Mouse (Mus musculus) embryo, embryonic 10.5 days (tissue): ENCODE measurements around the gene Rsph1.
A peak's percentile ranks its signal among the peaks of the same experiment; 100 is the strongest.

Experiments used
- DNase-seq: peaks from one replicate; pipeline ENCODE4 v3.0.0-alpha.2; 2015; ENCODE audit warnings: low spot score

Gene Rsph1

DNA sequence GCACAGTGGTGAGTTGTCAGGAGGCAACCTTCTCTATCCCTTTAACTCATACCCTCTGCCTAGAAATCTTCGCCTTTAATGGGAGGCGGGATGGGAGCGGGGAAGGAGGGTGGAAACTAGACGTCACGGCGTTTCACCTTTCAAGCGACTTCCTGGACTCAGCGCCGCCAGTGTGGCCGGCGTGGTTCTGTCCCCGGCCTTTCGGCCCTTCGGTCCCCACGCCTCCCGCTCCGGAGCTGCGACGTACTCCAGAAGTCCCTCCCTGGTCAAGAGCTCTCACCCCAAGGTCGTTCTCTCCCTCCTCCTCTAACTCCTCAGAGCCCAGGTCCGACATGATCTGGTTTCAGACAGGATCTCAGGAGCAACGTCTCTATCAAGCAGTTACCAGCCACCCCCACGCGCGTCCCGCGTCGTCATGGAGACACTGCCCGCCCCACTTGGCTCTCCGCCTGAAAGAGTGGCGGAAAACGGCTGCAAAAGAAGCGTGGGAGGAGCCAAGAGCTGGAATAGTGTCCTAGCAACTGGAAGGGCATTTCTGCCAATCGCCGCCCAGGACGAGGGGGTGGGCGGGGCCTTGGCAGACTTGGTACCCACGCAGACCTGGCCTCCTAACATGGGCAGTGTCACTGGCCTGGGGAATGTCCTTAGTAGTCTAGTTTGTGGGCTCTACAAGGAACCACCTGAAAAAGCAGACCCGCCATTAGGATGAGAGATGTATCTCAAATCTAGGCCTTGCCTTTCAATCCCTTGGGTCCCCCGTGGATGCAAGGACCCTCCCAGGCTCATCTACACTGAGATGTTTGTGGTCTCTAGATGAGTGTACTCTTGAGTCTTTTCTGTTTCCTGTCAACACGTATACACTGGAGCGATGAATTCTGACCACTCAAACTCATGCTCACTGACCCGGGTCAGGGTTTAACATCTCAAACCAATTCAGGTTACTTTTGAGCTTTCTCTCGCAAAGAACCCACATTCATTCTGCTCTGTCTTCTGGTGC, at the start of gene Rsph1:
Gene Rsph1 (minus strand): TSS at position 462 of the 997 bp plus-strand sequence.
- DNase-seq = peak; percentile 90

DNA sequence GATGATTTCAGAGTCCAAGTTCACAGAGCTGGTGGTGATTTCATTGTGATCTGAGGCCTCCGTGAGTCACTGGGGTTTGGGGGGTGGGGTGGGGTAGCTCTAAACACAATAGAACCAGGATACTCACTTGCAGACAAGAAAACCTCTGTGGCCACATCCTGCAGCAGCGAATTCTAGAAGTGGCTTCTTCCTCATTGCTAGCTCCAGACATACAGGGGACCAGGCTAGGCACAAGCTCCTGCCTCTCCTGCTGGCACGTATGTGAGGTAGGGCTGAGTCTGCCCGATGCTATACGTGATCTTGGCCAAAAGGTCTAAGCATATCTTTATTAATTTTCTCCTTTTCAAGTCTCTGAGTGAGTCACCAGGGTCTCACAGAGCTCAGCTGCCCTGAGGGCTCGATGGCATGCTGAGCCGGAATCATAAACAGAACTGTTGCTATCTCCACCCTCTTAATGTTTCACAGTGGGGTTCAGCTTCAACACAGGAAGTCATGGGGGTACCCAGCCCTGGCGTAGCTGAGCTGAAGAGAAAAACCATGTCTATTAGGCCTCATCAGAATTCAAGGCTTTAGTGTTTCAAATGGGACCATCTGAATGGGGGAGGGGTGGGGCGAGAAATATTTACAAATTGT, 49.2 kb upstream of the Rsph1 start:
- DNase-seq = no peak

DNA sequence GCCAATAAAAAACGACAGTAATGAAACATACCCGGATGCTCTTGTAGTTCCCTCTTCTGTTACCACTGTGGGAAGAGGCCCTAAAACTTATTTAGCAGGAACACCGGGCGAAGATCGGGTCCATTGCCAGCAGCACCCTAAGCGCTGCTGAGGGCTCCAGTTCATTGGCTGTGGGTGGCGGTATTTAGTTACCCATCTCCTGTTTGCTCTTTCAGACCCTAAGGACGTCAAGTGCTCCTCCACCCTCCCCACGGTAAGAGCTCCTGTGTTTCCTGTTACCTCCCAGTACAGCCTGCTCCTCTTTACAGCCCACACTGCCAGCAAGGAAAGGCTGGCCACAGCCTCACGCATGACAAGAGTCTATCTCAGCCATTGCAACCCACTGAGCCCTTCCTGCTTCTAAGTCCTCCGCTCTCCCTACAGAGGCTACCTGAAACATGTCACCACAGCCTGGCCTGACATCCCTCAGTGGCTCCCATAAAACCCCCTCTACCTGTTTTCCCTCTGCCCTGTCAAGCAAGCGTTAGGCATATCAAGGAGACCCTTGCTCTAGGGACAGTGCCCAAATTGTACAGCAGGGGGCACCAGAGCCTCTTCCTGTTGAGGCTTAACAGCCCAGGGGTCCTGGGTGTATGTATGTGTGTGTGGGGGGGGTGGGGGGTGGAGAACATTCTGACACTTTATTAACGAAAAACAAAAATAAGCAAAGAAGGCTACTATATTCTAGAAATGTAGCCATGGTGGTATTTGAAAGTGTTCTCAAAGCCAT, 48.5 kb upstream of the Rsph1 start:
- peak; percentile 76 for DNase-seq

DNA sequence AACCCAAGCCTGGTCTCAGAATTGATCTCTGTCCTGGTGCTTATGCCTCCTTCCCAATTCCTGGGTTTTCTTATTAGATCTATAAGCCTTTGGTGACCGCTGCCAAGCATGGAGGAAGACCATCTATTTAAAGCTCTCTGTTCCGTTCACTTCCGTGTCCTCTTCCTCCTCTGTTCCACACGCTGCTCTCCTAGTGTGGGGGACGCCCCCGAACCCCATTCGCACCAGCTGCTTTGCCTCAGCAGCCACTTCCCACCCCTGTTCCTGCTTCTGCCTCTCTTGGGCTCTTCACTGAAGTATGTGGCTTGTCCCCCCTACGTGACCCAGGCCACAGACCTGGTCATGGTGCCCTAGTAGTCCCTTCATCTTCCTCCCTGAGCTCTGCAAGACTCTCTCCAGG, 47.0 kb upstream of the Rsph1 start:
- DNase-seq = no peak

DNA sequence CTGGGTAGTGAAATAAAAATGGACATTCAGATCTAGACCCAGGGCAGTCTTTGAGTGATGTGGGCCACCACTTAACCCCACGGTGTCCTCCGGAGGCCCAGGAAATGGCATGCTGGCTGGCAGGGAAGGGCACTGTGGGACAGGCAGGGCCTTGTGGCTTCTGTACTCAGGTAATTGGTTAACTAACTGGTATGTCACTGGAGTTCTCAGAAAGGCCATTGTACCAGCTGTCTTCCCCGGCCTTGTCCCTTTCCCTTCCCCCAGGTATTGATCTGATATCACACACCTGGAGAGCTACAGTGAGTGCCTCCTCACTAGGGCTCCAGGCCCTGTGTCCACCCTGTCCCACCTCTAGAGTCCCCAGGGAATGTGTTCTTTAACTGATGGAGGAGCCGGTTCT, 46.2 kb upstream of the Rsph1 start:
- no peak for DNase-seq

DNA sequence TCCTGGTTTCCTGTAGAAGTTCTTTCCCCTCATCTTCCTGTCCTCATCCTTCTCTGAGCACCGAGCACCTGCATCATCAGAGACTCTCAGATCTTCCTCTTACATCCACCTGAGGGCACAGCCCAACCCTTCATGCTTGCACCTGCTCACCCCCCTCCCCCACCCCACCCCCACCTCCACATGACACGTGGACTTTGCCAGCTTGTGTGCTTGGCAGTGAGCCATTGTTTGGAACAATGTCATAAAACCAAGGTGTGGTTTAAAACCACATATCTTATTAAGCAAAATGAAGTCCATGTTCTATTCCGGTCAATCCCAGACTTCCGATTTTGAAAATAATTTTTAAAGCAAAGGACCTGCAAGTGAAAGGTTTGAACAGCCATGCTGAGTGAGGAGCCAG, 45.3 kb upstream of the Rsph1 start:
- DNase-seq = no peak

DNA sequence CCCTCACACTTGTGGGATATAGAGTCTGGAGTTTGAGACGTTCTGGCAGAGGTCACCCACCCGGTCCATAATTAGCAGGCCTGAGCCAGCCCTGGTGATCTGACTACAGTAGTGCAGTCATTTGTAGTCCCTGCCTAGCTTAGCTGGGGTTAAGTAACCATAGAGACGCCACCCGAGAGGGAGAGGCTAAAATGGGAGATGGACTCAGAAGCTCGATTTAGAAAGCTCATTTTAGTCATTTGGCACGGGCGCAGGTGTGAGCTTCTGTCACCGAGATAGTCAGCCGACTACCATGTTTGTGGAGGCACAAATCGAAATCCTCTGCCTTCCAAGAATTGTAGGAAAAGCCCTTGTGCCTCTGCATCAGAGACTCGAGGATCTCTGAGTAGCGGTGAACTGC, 44.2 kb upstream of the Rsph1 start:
- DNase-seq = no peak

DNA sequence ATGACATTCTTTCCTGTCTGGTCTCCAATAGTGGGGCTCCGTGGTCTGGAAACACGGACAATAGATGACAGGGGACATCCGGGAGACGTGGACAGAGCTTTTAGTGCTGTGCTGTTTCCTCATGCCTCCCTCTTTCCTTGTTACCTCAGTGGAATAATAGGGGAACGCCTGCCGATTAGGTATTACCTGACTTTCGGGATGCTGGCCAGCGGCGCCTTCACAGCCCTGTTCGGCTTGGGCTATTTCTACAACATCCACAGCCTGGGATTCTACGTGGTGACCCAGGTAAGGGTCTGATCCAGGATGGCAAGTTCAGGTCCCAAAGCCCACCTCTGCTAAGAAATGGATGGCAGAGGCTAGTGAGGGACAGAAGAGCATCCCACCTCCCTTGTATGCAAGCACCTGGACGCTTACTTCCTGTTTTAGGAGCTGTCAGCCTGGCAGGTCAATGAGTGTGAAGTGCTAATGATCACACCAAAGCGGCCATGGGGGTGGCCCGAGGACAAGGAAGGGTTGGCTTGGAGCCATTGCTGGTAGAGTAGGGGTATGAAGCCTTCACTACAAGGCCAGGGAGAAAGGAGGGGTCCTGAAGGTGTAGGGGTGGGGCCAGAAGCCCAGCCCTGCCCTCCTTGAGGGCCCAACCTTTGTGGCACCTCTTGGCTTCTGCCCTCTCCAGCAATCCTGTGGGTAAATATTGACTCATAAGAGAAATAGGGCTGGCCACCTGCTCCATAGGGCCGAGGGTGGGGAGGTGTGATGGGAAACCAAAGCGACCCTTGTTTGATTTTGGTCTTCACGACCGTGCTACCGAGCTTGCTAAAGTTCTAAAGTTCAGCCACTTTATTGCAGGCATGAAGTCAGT, 42.0 kb upstream of the Rsph1 start:
- DNase-seq = no peak

DNA sequence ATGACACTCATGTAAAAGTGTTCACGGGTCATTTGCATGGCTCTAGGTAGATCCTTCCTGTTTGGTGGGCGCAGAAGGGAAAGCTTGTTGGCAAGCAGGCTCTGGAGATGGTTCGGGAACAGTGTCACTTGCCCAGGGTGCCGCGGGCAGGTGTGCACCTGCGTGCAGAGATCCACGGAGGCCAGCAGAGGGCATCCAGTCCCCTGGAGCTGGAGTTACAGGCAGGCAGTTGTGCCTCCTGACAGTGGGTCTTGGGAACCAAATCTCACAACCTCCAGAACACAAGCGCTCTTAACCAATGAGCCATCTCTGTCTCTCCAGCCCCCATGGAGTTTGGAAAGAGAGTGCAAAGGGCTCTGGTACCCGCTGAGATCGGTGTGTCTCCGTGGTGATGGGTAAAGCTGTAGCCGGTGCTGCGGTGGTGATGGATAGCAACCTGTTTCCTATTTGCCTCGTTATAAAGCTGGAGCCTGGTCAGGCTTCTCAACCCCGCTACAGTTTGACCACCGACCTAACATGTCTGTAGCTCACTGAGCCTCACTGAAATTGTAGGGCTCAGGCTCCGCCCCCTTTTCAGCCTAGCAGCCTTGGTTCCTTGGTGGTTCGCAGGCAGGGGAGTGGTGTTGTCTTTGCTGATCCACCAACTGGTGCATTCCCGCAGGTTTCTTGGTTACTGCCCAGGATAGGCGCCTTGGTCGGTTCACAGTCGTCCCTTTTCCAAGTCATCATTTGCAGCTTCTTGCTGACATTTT, 40.5 kb upstream of the Rsph1 start:
- DNase-seq = no peak

DNA sequence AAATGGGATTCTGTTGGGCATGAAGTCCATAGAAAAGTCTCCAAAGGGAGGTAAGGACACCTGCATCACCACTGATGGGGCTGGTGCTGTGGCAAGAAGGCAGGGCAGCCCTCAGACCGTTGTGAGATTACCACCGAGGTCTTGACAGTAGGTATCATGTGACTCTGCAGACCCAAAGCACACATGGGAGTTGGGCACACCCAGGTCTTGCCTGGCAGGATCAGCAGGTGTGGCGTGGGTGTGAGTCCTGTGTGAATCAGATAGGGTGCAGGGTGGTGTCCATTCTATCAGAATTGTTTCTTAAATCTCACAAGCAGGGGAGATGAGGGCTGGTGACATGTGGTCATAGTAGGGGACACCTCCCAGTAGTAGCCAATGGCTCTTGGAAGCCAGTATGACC, 39.8 kb upstream of the Rsph1 start:
- no peak for DNase-seq

DNA sequence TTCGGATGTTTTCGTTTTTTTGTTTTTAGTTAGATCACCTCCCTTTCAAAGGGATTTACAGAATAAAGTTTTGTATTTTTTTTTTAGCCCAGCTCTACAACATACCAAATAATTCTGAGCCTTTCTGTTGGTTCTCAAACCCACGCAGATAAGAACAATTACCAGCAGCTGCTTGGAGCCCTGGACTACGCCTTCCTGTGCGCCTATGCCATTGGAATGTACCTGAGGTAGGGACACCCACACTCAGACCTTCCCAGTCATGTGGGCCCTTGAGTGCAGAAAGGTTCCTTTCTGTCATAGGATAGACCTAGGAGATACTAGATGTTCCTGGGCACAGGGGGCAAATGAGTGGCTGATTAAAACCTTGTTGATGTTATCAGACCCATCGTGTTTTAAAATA, 38.8 kb upstream of the Rsph1 start:
- no peak for DNase-seq

DNA sequence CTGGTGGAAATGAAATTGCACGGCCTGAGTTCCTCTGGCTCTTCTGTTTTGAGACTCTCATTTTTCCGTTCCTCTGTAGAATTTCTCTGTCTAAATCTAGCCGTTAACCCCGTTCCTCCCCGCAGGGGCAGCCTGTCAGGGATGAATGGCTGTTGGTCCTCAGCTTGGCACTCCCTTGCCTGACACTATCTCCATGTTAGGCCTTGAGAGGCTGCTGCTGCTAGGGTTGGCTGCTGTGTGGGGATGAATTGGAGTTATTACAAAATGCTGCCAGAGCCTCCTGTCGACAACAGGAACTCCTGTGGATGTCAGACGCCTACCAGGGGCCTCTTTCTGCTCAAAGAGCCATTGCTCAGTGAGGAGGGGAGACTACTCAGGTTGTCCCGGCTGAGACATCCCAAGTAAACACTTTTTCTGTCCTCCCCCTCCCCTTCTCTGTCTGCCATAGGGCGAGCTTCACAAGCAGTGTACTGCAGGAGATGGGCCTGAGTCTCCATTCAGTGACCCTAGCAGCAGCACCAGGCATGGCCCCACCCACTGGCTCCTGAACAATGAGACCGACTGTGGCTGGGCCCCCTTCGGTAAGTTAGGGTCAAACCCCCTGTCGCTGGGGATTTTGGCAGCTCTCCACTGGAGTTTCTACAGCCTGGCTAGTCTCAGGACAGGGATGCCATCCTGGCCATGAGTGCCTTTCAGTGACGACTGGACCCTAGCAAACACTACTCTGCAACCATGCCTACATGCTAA, 38.0 kb upstream of the Rsph1 start:
- peak; percentile 36 for DNase-seq

DNA sequence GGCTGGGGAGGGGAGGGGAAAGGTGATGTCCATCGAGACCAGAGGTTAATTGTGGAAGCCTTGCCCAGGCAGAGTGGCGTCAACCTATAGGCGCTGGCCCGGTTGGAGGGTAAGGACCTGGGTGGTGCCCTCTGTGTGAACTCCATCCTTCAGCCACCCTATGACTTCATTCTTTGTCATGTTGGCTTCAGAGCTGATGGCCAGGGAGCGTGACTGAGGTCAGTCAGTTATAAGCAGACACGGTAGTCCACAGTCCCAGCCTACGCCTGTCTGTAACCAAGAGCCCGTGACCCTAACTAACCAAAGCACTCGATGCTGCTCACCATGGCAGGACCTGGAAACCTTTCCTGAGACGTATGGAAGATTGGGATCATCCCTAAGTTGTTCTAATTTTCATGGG, 35.5 kb upstream of the Rsph1 start:
- DNase-seq = no peak

DNA sequence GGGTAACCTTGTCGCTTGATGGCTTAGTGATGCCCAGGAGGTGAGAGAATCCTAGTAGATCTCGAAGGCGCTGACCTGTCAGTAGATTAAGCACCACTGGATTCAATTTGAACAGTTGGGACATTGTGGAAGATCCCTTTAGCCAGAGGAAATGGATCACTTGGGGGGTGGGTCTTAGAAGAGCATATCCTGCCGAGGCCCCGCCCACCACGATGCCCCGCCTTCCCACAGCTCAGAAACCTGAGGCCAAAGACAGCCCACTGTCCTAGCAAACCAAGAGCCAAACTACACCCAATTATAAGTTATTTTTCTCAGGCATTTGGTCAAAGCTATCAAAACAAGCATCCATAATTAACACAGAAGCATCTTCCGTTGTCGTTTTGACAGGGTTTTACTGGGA, 33.9 kb upstream of the Rsph1 start:
- no peak for DNase-seq

DNA sequence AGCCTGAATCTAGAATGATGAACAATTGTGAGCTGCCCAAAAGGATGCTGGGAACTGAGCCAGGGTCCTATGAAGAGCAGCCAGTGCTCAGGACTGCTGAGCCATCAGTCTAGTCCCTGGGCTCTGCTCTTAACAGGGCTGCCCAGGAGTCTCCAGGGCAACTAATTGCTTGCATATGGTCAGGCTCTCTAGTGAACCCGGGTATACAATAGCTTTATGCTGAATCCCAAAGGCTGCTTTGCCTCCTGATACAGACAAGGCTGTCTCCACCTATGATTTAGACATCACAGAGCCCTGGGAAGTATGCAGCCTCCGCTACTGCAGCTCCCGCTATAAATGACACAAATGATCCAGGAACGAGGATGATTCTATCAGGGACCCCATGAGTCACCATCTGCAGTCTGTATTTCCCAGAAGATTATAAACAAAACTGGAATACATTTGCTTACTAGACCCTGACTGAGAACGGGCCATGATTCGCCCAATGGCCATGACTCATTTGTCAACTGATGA, 32.2 kb upstream of the Rsph1 start:
- peak; percentile 83 for DNase-seq

DNA sequence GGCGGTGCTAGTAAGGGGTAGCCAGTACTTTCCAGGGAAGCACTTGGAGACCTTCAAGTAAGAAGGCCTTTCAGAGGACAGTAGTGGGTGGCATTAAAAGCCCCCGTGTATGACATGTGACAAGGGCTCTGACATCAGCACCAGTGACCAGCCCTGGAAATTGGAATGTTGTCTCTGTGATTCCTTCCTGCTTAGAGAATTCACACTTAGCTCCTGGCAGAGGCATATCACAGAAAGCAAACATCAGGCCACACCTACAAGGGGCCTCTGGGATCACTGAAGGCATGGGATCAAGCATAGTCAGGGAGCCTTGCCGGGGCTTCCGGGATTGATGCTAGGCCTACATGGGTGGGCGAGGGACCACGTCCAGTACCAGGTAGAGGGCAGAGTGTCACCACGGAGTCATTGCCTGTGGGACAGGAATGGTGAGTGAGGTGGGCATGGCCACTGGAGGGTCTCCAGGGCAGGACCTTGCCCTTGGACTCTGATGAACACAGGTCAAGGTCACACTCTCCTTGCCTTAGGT, 31.2 kb upstream of the Rsph1 start:
- DNase-seq = no peak

DNA sequence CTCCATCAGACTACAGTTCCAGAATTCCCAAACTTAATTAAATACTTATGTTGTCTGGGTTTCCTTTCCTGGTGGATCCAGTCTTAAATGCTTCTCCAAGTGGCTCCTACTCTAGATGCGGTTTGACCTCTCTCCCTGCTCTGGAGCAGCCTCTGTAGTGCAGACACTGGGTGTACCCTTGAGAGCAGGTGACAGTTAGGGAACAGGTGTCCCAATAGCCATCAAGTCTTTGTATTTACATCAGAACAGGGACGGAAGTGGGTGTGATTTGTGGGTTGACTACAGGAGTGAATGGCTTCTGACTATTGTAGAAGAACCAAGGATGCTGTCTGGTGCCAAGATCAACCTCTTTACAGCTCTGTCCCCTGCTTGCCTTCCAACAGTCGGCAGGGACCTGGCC, 30.6 kb upstream of the Rsph1 start:
- no peak for DNase-seq

DNA sequence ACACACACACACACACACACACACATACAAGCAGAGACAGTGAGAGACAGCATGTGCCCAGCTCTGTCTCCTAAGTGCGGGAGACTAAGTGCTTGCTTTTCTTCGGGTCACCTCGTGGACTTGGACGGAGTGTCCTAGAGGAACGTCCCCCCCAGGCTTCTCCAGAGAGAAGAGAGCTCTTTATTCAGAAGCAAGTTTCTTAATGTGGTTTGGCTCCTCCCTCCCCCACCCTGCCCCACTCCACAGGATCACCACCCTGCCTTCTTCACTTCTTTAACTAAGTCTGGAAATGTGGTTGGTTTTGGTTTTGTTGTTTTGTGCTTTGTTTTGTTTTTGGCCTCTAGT, 28.6 kb upstream of the Rsph1 start:
- DNase-seq = no peak

DNA sequence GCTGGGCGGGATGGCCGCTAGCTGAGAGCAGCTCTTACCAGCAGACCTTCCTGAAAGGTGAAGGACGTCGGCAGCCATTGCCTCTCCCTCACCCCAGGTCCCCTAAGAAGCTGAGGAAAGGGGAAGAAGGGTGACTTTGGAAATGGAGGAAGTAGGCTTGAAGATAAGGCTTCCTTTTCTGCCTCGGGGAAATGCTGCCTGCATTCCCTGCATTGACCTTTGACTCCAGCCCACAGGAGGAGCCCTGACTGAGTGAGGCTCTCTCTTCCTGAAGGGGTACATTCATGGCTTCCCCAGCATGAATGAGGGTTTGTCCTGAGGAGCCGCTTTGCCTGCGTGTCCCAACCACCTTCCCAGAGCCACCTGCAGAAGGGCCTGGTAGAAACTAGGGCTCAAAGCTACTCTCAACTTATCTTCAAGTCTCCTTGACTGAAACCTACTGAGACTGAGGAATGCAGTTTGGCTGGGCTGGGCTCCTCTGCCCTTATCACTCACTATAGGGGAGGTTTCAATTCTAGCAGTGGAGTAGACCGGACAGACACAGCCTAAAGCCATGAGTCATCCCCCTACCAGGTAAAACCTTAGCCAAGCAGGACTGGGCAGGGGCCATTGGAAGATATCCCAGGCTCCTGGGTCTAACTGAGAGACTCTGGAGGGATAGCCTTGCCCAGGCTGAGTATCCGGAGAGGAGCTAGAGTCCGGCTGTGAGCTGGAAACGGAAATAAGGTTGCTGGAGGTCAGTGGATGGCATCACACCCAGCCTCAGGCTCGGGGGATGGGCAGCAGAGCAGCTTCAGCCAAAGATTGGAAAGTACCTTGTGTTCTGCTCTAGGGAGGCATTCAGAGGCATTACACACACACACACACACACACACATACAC, 28.0 kb upstream of the Rsph1 start:
- DNase-seq = no peak
